Mouse (Mus musculus) neural tube, embryonic 10.5 days (tissue): ENCODE results near the gene Frem3.

ENCODE experiments used
- DNase-seq: peaks from one replicate; pipeline ENCODE4 v3.0.0-alpha.2; 2017; ENCODE audit warnings: low spot score; ENCODE audit errors: extremely low spot score

Frem3 gene

GRCm38 (mm10) chr8:80610549-80611440, at the start of gene Frem3:
Gene Frem3, plus strand, starts transcription at chr8:80611080.
- peak; percentile 28 for DNase-seq

GRCm38 (mm10) chr8:80564205-80564839, 46.6 kb upstream of the Frem3 start:
- DNase-seq = no peak

DNA sequence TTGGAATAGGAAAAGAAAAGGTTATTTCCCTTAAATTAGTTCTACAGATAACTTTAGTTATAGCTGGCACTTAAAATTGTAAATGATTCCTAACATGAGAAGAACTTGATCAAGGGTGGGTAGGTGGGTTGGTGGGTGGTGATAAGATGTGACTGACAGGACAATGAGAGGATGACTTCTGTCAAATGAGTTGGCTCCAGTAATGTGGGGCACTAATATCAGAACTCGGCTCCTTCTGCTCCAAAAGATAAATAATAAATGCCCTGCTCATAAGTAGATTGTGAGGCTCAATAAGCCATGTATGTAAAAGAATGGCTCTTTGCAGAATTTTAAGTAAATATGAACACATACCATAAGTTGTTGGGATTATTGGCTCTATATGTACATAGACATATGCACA, 43.4 kb upstream of the Frem3 start:
- DNase-seq = no peak

GRCm38 (mm10) chr8:80568243-80568995, 42.5 kb upstream of the Frem3 start:
- no peak for DNase-seq

DNA sequence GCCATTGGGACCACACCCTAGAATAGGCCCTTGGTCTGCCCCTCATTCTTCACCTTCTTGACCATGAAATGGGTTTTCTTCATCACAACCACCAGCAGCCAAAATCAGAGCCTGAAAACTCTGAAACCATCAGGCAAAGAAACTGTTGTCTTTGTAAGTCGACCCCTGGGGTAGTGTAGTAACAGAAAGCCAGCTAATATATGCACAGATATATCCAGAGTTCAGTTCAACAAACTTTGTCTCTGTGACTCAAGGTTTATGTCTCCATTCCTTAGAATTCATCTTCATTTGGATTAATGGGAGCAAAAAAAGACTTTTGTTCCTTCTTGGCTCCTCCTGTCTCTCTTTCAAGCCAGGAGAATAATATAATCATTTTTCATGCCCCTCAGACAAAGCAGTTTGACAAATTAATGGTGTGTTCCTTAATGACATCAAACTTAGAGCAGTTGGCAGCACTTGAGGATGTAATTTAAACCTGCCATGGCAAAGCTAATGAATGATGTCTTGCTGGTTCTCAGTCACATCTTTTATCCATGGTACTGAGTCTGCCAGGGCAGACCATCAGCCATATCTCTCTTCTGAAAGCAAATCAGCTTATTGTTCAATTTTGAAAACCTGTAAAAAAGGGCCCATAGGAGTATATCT, 38.3 kb upstream of the Frem3 start:
- no peak for DNase-seq

- no peak for DNase-seq
Observed at GRCm38 (mm10) chr8:80577126-80577525, 33.8 kb upstream of the Frem3 start.

GRCm38 (mm10) chr8:80579038-80579437, 31.8 kb upstream of the Frem3 start:
- no peak for DNase-seq

DNA sequence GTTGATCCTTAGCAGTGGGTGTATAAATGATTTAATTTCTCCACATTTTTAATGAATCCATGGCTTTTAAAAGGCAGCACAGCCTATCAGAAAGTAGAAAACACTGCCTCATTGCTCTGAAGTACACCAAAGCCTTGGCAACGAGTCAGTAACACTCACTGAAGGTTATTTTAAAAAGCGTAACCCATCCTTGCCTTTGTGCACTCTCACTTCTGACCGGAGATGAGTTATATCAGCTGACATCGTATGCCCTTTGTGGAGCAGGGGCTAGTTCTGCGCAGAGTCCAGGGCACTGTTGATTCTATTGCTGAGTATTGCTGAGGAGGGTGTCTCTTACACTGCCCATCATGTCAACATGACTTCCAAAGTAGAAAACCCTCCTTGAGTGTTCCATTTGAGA, 18.3 kb upstream of the Frem3 start:
- DNase-seq = no peak

DNA sequence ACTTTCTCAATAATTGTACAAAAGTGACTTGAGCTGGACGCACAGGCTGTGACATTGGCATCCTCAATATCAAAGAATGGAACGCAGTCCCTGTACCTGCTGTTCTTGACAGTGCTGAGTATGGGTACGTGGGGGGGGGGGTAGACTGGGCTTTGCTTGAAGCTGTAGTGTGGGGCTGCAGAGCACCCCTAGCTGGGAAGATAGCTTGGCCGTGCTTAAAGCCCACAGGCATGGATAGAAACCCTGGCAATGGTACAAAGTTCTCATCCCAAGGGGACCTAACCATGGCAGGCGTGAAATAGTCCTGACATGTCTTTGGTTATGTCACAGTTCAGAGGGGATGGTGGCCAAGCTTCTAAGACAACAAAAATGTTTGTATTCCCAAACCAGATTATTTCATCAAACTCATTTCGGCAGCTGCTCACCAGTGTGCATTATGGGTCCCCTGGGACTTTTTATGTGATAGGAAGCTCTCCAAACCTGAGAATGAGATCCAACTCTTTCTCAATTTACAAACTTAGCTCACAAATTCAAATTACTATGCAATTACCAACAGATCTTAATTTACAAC, 10.2 kb upstream of the Frem3 start:
- DNase-seq = no peak

DNA sequence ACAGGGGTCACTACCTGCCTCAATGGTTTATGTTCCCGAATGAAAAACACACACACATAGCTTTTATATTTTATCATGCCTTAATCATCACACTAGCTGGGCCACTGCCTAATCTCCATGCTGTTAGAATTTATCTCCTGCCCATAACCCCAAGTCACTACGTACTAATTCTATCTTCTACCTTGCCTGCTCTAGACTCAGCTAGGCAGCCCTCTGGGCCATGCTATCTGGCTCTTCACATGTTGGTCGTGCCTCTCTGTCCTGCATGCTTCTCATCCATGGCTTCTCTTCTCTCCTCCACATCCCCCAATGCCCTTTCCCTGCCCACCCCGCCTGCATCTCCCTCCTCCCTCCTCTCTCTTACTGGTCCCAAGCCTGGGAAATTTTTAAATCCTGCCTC, 9.0 kb upstream of the Frem3 start:
- DNase-seq = no peak

DNA sequence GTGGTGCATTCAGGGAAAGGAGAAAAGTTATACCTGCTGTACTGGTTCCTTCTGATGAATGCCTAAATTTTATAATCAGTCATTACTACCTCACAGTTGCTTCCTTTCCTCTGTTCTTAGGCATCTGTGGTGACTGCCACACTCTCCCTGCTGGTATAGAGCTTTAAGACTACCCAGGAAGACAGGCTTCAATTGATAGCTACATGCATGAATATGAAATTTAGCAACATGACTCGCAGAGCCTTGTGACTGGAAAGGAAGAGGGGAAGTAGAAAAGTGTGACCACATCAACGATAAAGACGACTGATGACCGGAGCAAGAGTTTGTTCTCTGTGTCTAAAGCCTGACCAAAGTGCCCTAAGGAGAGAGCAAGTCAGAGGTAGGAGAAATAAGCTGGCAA, 3.8 kb upstream of the Frem3 start:
- no peak for DNase-seq

GRCm38 (mm10) chr8:80611441-80611751, 516 bp downstream of the Frem3 start:
- DNase-seq = no peak

DNA sequence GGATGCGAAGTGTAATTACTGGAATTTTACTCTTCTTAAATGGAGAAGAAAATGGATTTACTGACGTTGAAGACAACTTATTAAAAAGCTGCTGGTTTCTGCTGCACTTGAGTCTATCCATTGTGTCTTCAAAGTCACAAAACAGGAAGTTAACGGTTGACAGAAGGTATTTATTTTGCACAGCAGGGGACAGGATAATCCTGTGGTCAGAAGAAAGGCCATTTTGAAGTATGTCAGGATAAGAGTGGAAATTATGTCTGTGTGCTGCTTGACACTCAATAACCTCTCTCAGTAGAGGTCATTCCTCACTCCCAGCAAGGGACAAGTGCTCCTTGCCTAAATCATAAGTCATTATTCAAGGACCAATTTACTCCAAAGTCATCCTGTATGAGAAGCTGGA, 8.9 kb downstream of the Frem3 start:
- DNase-seq = no peak

DNA sequence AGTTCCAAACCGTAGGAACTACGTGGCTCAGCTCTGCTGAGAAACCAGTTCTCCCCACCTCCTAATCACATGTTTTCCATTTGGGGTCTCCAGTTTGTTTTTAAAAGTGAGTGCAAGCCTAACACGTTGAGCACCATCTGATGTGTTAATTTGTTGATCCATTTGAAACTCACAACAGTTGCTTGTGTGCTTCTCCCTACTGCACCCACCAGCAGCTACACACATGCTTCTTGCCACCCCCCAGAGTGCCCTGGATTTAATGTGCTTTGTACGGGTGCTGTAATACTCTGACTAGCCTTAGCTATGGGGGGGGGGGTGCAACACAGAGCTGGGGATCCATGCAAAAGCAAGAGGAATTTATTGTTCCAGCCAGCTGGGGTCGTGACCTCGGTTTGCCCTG, 36.5 kb downstream of the Frem3 start:
- DNase-seq = no peak

DNA sequence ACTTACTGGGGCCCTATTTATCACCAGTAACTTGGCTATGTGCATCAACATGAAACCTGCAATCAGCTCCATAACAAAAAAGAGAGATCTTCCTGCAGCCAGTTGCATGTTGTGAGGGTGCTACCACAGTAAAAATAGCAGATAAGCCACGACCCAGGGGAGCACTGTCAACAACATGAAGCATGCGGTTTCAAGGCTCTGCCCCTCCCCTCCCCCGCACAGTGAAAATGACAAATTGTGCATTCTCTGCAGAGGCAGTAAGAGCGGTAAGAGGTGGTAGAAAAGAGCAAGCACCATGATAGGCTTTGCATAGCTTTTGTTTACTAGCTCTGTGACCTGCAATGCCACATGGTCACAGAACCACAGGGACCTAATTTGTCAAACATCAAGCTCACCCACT, 46.8 kb downstream of the Frem3 start:
- no peak for DNase-seq

DNA sequence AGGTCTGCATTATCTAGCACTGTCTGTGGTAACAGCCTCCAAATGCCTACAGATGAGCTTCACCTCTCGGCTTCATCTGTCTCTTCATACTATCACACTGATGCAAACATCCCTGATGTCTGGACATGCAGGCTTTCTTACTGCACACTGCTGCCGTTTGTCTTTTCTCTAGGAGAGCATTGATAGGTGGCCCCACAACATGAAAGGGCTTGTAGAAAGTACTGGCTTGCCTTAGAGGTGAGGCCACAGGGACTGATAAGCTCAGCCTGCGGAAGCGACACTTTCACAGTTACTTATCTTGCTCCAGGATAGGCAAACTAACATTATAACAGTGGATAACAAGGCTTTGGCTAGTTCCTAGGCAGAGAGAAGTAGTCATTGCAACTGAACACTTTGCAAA, 50.2 kb downstream of the Frem3 start:
- DNase-seq = no peak

- DNase-seq = no peak
Observed at GRCm38 (mm10) chr8:80663476-80663875, 52.6 kb downstream of the Frem3 start.

DNA sequence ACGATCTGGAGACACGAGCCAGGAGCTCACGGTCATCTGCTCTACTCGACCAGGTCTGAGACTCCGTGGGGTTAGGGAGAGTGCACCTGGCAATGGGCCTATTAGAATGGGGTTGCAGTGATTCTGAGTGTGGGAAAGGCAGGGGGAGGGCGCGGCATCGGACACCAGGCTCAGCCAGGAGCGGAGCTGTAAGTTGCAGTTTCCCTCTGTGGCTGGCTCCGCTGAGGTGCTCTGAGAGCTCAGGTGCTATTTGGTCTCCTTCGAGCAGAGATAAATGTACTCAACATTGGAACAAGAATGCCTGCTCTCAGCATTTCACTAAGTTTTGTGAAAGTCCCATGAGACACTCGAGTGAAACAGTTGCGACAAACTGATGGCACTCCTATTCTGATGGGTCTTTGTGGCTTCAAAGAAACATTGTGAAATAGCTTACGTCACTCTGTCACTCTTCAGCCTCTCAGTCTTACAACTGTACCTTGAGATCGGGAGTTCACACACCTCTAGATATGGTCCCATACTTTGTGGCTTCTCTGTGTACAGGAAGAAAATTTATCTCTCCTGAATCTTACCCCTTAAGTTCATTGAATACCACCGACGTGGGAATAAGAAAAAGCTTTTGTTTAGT, 58.5 kb downstream of the Frem3 start:
- no peak for DNase-seq

DNA sequence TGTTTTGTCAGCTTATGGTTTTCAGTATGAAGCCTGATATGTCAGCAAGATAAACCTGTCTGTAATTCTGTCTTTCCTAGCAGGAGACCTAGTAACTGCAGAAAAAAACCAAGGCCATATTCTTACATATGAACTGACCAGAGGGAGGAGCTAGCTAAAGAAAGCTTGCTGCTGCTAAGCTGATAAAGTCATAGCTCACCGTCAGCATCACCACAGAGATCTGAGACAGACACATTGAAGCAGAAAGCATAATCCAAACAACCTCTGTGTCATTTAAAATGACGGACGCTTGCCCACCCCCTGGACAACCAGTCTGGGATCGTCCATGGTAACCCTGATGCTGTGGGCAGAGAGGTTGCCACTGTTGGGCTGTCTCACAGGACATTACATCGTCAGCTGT, 71.7 kb downstream of the Frem3 start:
- DNase-seq = no peak

- DNase-seq = no peak
Observed at GRCm38 (mm10) chr8:80683756-80684335, 73.0 kb downstream of the Frem3 start.

- DNase-seq = peak; percentile 59
Observed at GRCm38 (mm10) chr8:80688141-80688540, 77.3 kb downstream of the Frem3 start.
